Mouse (Mus musculus) cortical plate, adult 2 months (tissue): ENCODE data around the gene Cep131. TPM values are rescaled to one million over a fixed set of nuclear protein-coding genes. Genes with fewer than 3 reads are reported as not detected.

ENCODE experiments used
- H3K27ac ChIP-seq: fragments of 200-500 bp; 2 replicates; pipeline ENCODE4 v1.5.1; 2012; ENCODE audit warnings: low read length, control low read depth, inconsistent platforms; ENCODE audit not compliant: insufficient read depth
- H3K4me1 ChIP-seq: fragments of 200-500 bp; 2 replicates; pipeline ENCODE4 v1.6.1; 2011; ENCODE audit warnings: low read length; ENCODE audit not compliant: control insufficient read depth, insufficient read depth
- H3K4me3 ChIP-seq: fragments of 200-500 bp; 2 replicates; pipeline ENCODE4 v1.5.1; 2011; ENCODE audit warnings: mild to moderate bottlenecking, low read length, control low read depth; ENCODE audit not compliant: insufficient read depth
- CTCF ChIP-seq: fragments of 200-500 bp; IDR thresholded peaks from 2 replicates; pipeline ENCODE4 v1.5.1; 2011; ENCODE audit warnings: mild to moderate bottlenecking, control low read depth, low read length; ENCODE audit not compliant: insufficient read depth; ENCODE audit errors: extremely low read depth
- POLR2A ChIP-seq: fragments of 200-500 bp; IDR thresholded peaks from 2 replicates; pipeline ENCODE4 v1.6.1; 2011; ENCODE audit warnings: mild to moderate bottlenecking, low read length, control low read depth; ENCODE audit not compliant: insufficient read depth; ENCODE audit errors: extremely low read depth
- polyA plus RNA-seq: library from polyadenylated mRNA; depleted of rRNA; stranded (reverse); fragments of >200 nt; gene quantifications from 2 replicates; pipeline ENCODE4 v1.2.3, GENCODE M21; 2012; rRNA removed

The Cep131 gene
- polyA plus RNA-seq, 1 experiment: 32.1 TPM

- TF ChIP-seq POLR2A: peak; percentile 65
- TF ChIP-seq CTCF: no peak
- Histone ChIP-seq H3K27ac (peak overlapping the region; percentile 77), H3K4me1 (peaks cover under 1% of the 10 kb centered on the region), H3K4me3 (0 out of 2 replicates have a peak overlapping the region, but pooled peaks have one; percentile 23)
Measured at GRCm38 (mm10) chr11:120017011-120017410, 69.6 kb downstream of the Cep131 start.

GRCm38 (mm10) chr11:120014758-120015157 lies 71.9 kb downstream of the Cep131 start:
- TF ChIP-seq CTCF (no peak), POLR2A (no peak)
- H3K4me3 ChIP-seq: peak overlapping the region; percentile 23; the same call in 1 of the 2 replicates
- no peaks in the 10 kb centered on the region for H3K4me1 ChIP-seq
- H3K27ac ChIP-seq: no peak overlapping the region

Other genes with a start within 250 kb of the Cep131 start
- 44.2 and 48.1 TPM in 2 replicates for gene Chmp6, start 173.4 kb downstream of the Cep131 start, polyA plus RNA-seq
- gene Baiap2, start 144.1 kb downstream of the Cep131 start, polyA plus RNA-seq: 234 and 253 TPM in 2 replicates
- gene Aatk, start 39.7 kb downstream of the Cep131 start, polyA plus RNA-seq: 208 and 235 TPM in 2 replicates
- gene Tepsin, start 11.9 kb upstream of the Cep131 start, polyA plus RNA-seq: 30.8 and 32.6 TPM in 2 replicates
- gene Ndufaf8, start 12.1 kb upstream of the Cep131 start, polyA plus RNA-seq: 52.8 and 54.7 TPM in 2 replicates
- 57.7 and 60.3 TPM in 2 replicates for gene Slc38a10, start 64.5 kb upstream of the Cep131 start, polyA plus RNA-seq
- 10.1 and 10.2 TPM in 2 replicates for gene Bahcc1, start 146.1 kb upstream of the Cep131 start, polyA plus RNA-seq